Mouse (Mus musculus): ENCODE measurements around the gene DXBay18. TPM values are rescaled to one million over a fixed set of nuclear protein-coding genes. Genes with fewer than 3 reads are reported as not detected.

The DXBay18 gene
- polyA plus RNA-seq (2012; fragmentation: generic; extraction: Trizol): not detected

GRCm38 (mm10) chrX:73149350-73149749, at the start of gene DXBay18:
Gene DXBay18 (minus strand): TSS chrX:73149450.

GRCm38 (mm10) chrX:73191934-73192333, 42.7 kb upstream of the DXBay18 start, which contains the start of gene Xlr3b:
Gene Xlr3b (plus strand): TSS chrX:73192207.

GRCm38 (mm10) chrX:73176889-73177288, 27.6 kb upstream of the DXBay18 start, which contains the start of gene Spin2d:
Gene Spin2d (minus strand): TSS chrX:73176989.

GRCm38 (mm10) chrX:73148496-73148895, 754 bp downstream of the DXBay18 start, which contains the start of gene Xlr5b:
Gene Xlr5b (plus strand): TSS chrX:73148796.

GRCm38 (mm10) chrX:73116747-73117146, 32.5 kb downstream of the DXBay18 start, which contains the start of gene Gm14685:
Gene Gm14685 (plus strand): TSS chrX:73117047.

GRCm38 (mm10) chrX:73096941-73097508, 52.2 kb downstream of the DXBay18 start, which contains the start of gene Xlr3a:
Gene Xlr3a (minus strand): TSS chrX:73097095.

Other genes with a start within 250 kb of the DXBay18 start
- 10 to 100 TPM in 1 of 2 experiments, 1 to 10 TPM in 1; 2.9 to 35.3 TPM for gene Cetn2, start 231.0 kb downstream of the DXBay18 start, polyA plus RNA-seq (2012; fragmentation: generic; extraction: Trizol)
- gene Nsdhl, start 230.9 kb downstream of the DXBay18 start, polyA plus RNA-seq (2012; fragmentation: generic; extraction: Trizol): 10 to 100 TPM; 13.5 to 36.9 TPM
- under 1 TPM in 1 of 2 experiments, not detected in 1; 0.04 TPM for gene Zfp185, start 162.1 kb downstream of the DXBay18 start, polyA plus RNA-seq (2012; fragmentation: generic; extraction: Trizol)
- gene Pnma5, start 112.3 kb downstream of the DXBay18 start, polyA plus RNA-seq (2012; fragmentation: generic; extraction: Trizol): under 1 TPM; 0.05 to 0.25 TPM
- gene Pnma3, start 84.7 kb downstream of the DXBay18 start, polyA plus RNA-seq (2012; fragmentation: generic; extraction: Trizol): not detected
- not detected for gene Xlr4a, start 67.0 kb downstream of the DXBay18 start, polyA plus RNA-seq (2012; fragmentation: generic; extraction: Trizol)
- under 1 TPM; 0.08 to 0.30 TPM for gene Xlr3a, start 52.4 kb downstream of the DXBay18 start, polyA plus RNA-seq (2012; fragmentation: generic; extraction: Trizol)
- gene Gm14685, start 32.4 kb downstream of the DXBay18 start, polyA plus RNA-seq (2012; fragmentation: generic; extraction: Trizol): not detected
- not detected for gene Xlr5b, start 654 bp downstream of the DXBay18 start, polyA plus RNA-seq (2012; fragmentation: generic; extraction: Trizol)
- not detected for gene Spin2d, start 27.5 kb upstream of the DXBay18 start, polyA plus RNA-seq (2012; fragmentation: generic; extraction: Trizol)
- not detected for gene Xlr3b, start 42.8 kb upstream of the DXBay18 start, polyA plus RNA-seq (2012; fragmentation: generic; extraction: Trizol)
- not detected for gene Xlr4b, start 64.9 kb upstream of the DXBay18 start, polyA plus RNA-seq (2012; fragmentation: generic; extraction: Trizol)
- 1 to 10 TPM; 5.0 to 6.2 TPM for gene F8a, start 78.8 kb upstream of the DXBay18 start, polyA plus RNA-seq (2012; fragmentation: generic; extraction: Trizol)
- gene Xlr4c, start 93.7 kb upstream of the DXBay18 start, polyA plus RNA-seq (2012; fragmentation: generic; extraction: Trizol): not detected
- under 1 TPM; 0.04 TPM for gene Xlr3c, start 115.9 kb upstream of the DXBay18 start, polyA plus RNA-seq (2012; fragmentation: generic; extraction: Trizol)
- not detected for gene Xlr5a, start 143.5 kb upstream of the DXBay18 start, polyA plus RNA-seq (2012; fragmentation: generic; extraction: Trizol)
- not detected for gene Xlr5c, start 143.5 kb upstream of the DXBay18 start, polyA plus RNA-seq (2012; fragmentation: generic; extraction: Trizol)
- not detected for gene Gm45015, start 187.4 kb upstream of the DXBay18 start, polyA plus RNA-seq (2012; fragmentation: generic; extraction: Trizol)
- 1 to 10 TPM in 1 of 2 experiments, under 1 TPM in 1; 0.81 to 6.2 TPM for gene Zfp275, start 193.2 kb upstream of the DXBay18 start, polyA plus RNA-seq (2012; fragmentation: generic; extraction: Trizol)
- gene Gm18336, start 249.3 kb upstream of the DXBay18 start, polyA plus RNA-seq (2012; fragmentation: generic; extraction: Trizol): not detected

Data from C3H10T1/2 (cell line).